Mouse (Mus musculus) cortical plate, adult 2 months (tissue): Measurements from ENCODE around the gene Rab19.

Source experiments
- CTCF ChIP-seq: fragments of 200-500 bp; IDR thresholded peaks from 2 replicates; pipeline ENCODE4 v1.5.1; 2011; ENCODE audit warnings: mild to moderate bottlenecking, control low read depth, low read length; ENCODE audit not compliant: insufficient read depth; ENCODE audit errors: extremely low read depth
- POLR2A ChIP-seq: fragments of 200-500 bp; IDR thresholded peaks from 2 replicates; pipeline ENCODE4 v1.6.1; 2011; ENCODE audit warnings: mild to moderate bottlenecking, low read length, control low read depth; ENCODE audit not compliant: insufficient read depth; ENCODE audit errors: extremely low read depth

DNA sequence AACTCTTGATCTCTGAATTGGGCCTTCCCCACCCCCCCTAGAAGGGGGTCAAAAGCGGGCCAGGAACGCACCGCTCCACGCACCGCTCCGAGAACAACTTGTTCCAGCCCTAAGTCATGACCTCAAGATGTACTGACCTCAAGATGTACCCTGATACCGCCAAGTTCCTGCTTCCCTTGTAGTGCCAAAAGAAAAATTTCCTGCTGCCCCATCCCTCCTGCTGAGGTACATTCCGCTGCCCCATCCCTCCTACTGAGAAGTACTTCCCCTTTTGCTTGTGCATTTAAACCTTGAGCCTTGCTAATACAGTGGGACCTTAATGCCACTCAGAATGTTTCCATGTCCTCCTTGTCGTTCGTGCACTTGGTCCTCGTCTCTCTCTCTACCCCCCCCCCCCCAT, 49.7 kb downstream of the Rab19 start:
- TF ChIP-seq POLR2A = no peak
- no peak for TF ChIP-seq CTCF
